Mouse (Mus musculus) embryonic facial prominence, embryonic 12.5 days (tissue): Measurements from ENCODE around the gene Mn1. TPM values are rescaled to one million over a fixed set of nuclear protein-coding genes. Genes with fewer than 3 reads are reported as not detected.

Source experiments
- ATAC-seq: fragments of 200-750 bp; cut with Nextera tagmentation; 2 replicates; pipeline ENCODE4 v1.8.0; 2017; ENCODE audit not compliant: insufficient number of reproducible peaks, insufficient read depth, low FRiP score, low TSS enrichment
- H3K27ac ChIP-seq: fragments of 300-500 bp; sonication (generic); 2 replicates; pipeline ENCODE4 v1.5.1; 2016; ENCODE audit warnings: mild to moderate bottlenecking
- H3K27me3 ChIP-seq: fragments of 300-500 bp; sonication (generic); 2 replicates; pipeline ENCODE4 v1.6.1; 2016; ENCODE audit warnings: mild to moderate bottlenecking, moderate library complexity
- H3K36me3 ChIP-seq: fragments of 300-500 bp; sonication (generic); 2 replicates; pipeline ENCODE4 v1.6.1; 2016; ENCODE audit warnings: mild to moderate bottlenecking
- H3K4me1 ChIP-seq: fragments of 300-500 bp; sonication (generic); 2 replicates; pipeline ENCODE4 v1.6.1; 2016
- H3K4me2 ChIP-seq: fragments of 300-500 bp; sonication (generic); replicated peaks from 2 replicates; pipeline ENCODE4 v1.6.1; 2016; ENCODE audit warnings: mild to moderate bottlenecking, moderate library complexity
- H3K4me3 ChIP-seq: fragments of 300-500 bp; sonication (generic); 2 replicates; pipeline ENCODE4 v1.5.1; 2016; ENCODE audit warnings: mild to moderate bottlenecking
- H3K9ac ChIP-seq: fragments of 300-500 bp; sonication (generic); 2 replicates; pipeline ENCODE4 v1.6.1; 2016; ENCODE audit warnings: mild to moderate bottlenecking, moderate library complexity
- H3K9me3 ChIP-seq: fragments of 300-500 bp; sonication (generic); 2 replicates; pipeline ENCODE4 v1.6.1; 2016; ENCODE audit warnings: mild to moderate bottlenecking, moderate library complexity
- WGBS: fragments of 180-500 bp; shearing (Covaris S2); methylation state at CpG from one replicate; pipeline ENCODE4 v1.1.7; 2016; 5-methylcytosine and 5-hydroxymethylcytosine counted together
- polyA plus RNA-seq: library from polyadenylated mRNA; unstranded; fragments of >200 nt; fragmentation: Nextera tagmentation; extraction: Ambion mirVana; gene quantifications from 2 replicates; pipeline ENCODE4 v1.2.1, GENCODE M21; 2016

Mn1 gene
- polyA plus RNA-seq, 1 experiment from 2014 or later, result 58.3 TPM

DNA sequence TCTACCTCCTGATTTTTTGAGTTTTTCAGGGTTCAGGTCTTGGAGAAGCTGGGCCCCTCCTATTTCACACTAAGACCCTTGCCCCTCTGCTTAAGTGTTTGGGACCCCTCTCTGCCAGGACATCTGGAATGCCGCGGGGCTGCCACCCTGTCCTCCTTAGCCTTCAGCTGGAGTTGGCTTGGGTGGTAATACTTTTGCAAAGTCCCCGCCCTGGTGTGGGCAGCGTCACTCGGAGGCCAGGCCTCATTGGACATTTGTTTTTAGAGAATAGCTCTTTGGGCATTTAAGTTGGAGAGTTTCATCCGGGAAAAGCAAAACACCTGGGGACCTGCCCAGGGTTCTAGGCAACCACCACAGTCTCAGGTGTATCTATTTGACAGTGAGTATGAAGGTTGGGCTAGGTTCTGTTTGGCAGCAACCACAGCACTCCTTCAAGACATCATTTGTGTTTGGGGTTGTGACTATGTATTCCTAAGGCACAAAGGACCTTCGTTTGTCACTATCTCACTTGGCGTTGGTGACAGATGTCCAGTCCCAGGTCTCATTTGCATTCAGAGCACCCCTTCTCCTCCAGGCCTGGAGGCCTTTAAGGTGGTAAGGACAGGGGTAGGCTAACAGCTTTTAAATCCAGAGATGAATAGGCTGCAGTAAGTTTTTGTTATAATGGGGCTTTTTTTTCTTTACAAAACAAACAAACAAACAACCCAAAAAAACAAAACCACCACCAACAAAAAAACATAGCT is 5.1 kb downstream of the Mn1 start:
- Histone ChIP-seq H3K9ac (peak overlapping the region; percentile 100), H3K27ac (peak overlapping the region; percentile 98), H3K4me3 (peak overlapping the region; percentile 95), H3K4me2 (peak overlapping the region; percentile 91), H3K36me3 (peaks cover 67% of the 10 kb centered on the region), H3K4me1 (peaks cover 83% of the 10 kb centered on the region), H3K27me3 (no peaks in the 10 kb centered on the region), H3K9me3 (no peaks in the 10 kb centered on the region)
- ATAC-seq, result no peak
- WGBS, result 44% methylated on average over 8 of the region's 8 CpGs

DNA sequence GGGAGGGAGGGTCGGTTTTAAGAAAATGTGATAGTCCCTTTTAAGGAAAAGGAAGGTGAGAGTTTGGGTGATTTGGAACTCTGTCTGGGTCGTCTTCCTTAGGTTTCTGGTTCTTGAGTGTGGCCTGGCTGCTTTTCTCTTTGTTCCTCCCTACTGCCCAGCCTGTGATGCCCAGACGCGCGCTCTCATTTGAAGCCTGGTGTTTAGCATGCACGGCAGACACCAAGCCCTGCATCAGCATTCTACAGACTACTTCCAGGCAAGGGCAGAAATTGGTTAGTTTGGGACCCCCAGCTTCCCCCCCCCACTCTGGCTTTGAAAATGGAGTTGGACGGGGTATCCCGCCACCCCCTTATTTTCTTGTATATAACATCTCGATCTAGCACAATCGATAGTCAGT is 5.8 kb downstream of the Mn1 start:
- ATAC-seq, result no peak
- 42% methylated on average over 10 of the region's 10 CpGs for WGBS
- Histone ChIP-seq H3K36me3 (peaks cover 74% of the 10 kb centered on the region), H3K27ac (peak overlapping the region; percentile 14; the same call in 1 of the 2 replicates), H3K9me3 (no peaks in the 10 kb centered on the region), H3K9ac (peak overlapping the region; percentile 100), H3K4me1 (peaks cover 91% of the 10 kb centered on the region), H3K4me2 (peak overlapping the region; percentile 91), H3K4me3 (peak overlapping the region; percentile 95), H3K27me3 (no peaks in the 10 kb centered on the region)

DNA sequence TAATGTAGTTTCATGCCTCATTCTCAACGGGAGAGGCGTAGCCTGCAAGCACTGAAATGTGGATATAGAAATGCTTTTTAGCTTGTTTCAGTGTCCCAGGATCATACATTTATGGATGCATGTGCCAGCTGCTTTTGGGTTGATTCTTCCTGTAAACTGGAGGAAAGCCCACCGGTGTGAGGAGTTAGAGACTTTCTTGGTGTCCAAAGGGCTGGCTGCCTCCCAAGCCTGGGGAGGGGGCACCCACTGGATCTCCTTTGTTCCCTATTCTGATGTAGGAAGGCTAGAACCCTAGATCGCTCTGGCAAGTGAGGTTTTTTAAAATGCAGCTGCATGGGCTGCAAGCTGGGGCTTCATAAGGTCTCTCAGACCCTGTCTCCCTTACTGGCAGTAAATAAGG is 6.5 kb downstream of the Mn1 start:
- Histone ChIP-seq H3K4me2 (peak overlapping the region; percentile 91), H3K36me3 (peaks cover 72% of the 10 kb centered on the region), H3K9me3 (no peaks in the 10 kb centered on the region), H3K4me3 (peak overlapping the region; percentile 95), H3K27ac (peak overlapping the region; percentile 66), H3K27me3 (no peaks in the 10 kb centered on the region), H3K4me1 (peaks cover 94% of the 10 kb centered on the region), H3K9ac (peak overlapping the region; percentile 100)
- WGBS, result 63% methylated on average over 4 of the region's 4 CpGs
- ATAC-seq, result no peak

DNA sequence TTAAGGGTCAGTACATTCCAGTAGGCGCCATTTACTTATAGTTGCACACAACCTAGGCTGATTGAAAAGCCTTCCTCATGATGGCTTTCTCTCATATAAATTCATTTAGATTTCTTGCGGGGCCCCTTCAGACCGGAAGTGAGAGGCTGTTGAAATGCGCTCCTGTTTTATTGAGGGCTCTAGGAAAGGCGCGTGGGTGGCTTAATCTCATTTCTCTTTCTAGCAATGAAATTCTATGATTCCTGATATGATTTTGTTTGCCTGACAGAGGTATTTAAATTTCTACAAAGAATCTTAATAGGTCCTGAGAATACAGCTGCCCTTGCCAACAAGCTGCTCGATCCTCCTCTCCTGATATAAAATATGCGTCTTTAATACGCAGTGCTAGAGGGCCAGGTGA is 8.7 kb downstream of the Mn1 start:
- Histone ChIP-seq H3K4me1 (peaks cover 94% of the 10 kb centered on the region), H3K4me2 (peak overlapping the region; percentile 91), H3K27me3 (no peaks in the 10 kb centered on the region), H3K9me3 (no peaks in the 10 kb centered on the region), H3K27ac (no peak overlapping the region), H3K36me3 (peaks cover 50% of the 10 kb centered on the region), H3K9ac (peak overlapping the region; percentile 37; the same call in 1 of the 2 replicates), H3K4me3 (peak overlapping the region; percentile 95)
- ATAC-seq, result no peak
- 69% methylated on average over 9 of the region's 9 CpGs for WGBS

DNA sequence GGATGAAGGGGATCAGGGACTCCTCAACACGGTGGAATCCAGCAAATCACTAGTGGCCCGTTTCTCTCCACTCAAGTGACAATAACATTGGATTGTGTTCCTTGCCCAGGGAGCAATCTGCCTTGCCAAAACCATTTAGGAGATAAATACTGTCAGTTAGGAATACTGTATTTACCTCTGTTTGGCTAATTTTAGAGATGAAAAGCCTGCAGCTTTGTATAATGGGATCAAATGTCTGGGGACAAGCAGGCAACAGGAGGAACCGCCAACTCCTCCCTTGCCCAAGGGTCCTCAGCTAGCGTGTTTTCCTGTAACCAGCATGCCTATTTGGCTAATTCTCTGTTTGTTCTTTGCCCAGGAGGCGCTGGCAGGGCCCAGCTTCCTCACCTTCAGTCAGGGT is 9.1 kb downstream of the Mn1 start:
- H3K27ac ChIP-seq, result no peak overlapping the region
- peak overlapping the region; percentile 95 for H3K4me3 ChIP-seq
- peaks cover 46% of the 10 kb centered on the region for H3K36me3 ChIP-seq
- peak overlapping the region; percentile 91 for H3K4me2 ChIP-seq
- no peaks in the 10 kb centered on the region for H3K9me3 ChIP-seq
- peaks cover 94% of the 10 kb centered on the region for H3K4me1 ChIP-seq
- no peak for ATAC-seq
- 30% methylated on average over 5 of the region's 5 CpGs for WGBS
- no peaks in the 10 kb centered on the region for H3K27me3 ChIP-seq
- peak overlapping the region; percentile 37; the same call in 1 of the 2 replicates for H3K9ac ChIP-seq

DNA sequence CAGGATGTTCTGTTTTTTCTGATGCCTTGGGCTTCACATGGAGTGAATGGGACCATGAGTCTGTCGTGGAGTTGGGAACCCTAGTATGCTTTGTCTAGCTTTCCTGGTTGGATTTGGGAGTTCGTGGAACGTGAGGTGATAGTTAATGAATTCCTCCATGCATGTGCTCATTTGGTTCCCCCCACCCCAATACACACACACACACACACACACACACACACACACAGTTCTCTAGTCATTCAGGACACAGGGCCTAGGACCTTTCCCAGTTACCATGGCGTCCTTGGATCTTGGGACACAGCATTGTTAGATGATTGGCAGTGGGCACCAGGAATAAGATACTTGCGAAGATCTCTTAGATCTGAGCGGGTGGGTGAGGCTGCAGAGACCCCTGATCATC is 11.7 kb downstream of the Mn1 start:
- no peaks in the 10 kb centered on the region for H3K27me3 ChIP-seq
- no peaks in the 10 kb centered on the region for H3K9me3 ChIP-seq
- WGBS, result 68% methylated on average over 6 of the region's 6 CpGs
- H3K4me2 ChIP-seq, result peak overlapping the region; percentile 35
- 0 out of 2 replicates have a peak overlapping the region, but pooled peaks have one; percentile 26 for H3K27ac ChIP-seq
- no peak overlapping the region for H3K9ac ChIP-seq
- peaks cover 96% of the 10 kb centered on the region for H3K4me1 ChIP-seq
- no peak overlapping the region for H3K4me3 ChIP-seq
- no peak for ATAC-seq
- H3K36me3 ChIP-seq, result peaks cover 24% of the 10 kb centered on the region

DNA sequence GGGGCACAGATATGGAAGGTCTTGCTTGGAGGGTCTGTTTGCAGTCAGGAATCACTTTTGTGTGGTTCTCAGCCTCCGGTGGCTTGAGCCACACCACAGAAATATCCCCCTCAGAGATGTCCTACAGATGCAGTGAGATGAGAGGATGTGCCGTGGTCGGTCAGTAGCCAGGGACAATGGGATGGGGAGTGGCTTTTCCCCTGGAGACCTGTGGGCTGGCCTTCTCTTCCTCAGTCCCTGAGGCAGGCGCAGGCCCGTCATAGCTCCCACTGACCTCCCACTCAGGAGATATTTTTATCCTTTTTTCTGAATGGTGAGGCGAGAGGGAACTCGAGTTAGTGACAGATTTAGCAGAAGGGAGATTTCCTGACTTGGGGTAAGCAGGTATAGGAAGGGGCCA is 12.6 kb downstream of the Mn1 start:
- H3K9me3 ChIP-seq, result no peaks in the 10 kb centered on the region
- no peak for ATAC-seq
- peaks cover 98% of the 10 kb centered on the region for H3K4me1 ChIP-seq
- no peak overlapping the region for H3K4me3 ChIP-seq
- 37% methylated on average over 7 of the region's 7 CpGs for WGBS
- peak overlapping the region; percentile 35 for H3K4me2 ChIP-seq
- no peak overlapping the region for H3K27ac ChIP-seq
- peak overlapping the region; percentile 8; the same call in 1 of the 2 replicates for H3K9ac ChIP-seq
- H3K36me3 ChIP-seq, result peaks cover 16% of the 10 kb centered on the region
- no peaks in the 10 kb centered on the region for H3K27me3 ChIP-seq

DNA sequence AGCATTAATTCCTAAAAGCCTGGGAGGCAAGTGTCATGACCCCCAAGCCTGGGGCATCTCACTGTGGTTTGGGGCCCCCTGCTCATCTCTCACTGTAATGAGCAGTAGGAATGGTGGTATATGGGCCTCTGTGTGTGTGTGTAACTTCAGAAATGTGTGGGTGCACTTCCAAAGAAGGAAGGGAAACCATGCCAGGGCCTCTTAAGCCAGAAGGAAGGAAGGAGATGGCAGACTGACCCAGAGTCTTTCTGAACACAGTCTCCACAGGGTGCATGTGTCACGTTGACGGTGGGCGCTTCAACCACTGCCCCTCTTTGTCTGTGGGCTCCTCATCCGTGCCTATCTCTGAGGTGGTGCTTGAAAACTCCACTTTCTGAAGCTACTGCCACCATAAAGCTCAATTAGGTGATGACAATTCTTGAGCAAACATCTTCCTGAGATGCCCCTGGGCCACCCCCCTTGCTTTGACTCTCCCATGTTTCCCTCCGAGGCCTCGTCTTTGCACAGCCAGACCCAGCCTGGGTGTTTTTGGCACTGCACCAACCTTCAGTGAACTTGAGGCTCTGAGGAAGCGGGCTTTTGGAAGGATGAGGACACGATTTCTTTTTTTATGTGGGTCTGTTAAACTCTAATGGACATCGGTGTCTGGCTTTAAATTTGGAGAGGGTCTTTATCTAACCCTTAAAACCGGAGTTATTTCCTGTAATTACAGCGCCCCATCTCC is 14.0 kb downstream of the Mn1 start:
- Histone ChIP-seq H3K27me3 (no peaks in the 10 kb centered on the region), H3K4me2 (0 out of 2 replicates have a peak overlapping the region, but pooled peaks have one; percentile 2), H3K36me3 (peaks cover 10% of the 10 kb centered on the region), H3K27ac (0 out of 2 replicates have a peak overlapping the region, but pooled peaks have one; percentile 14), H3K9ac (no peak overlapping the region; the same call in 1 of the 2 replicates), H3K4me1 (peaks cover 88% of the 10 kb centered on the region), H3K4me3 (no peak overlapping the region), H3K9me3 (no peaks in the 10 kb centered on the region)
- no peak for ATAC-seq
- 63% methylated on average over 11 of the region's 11 CpGs for WGBS

DNA sequence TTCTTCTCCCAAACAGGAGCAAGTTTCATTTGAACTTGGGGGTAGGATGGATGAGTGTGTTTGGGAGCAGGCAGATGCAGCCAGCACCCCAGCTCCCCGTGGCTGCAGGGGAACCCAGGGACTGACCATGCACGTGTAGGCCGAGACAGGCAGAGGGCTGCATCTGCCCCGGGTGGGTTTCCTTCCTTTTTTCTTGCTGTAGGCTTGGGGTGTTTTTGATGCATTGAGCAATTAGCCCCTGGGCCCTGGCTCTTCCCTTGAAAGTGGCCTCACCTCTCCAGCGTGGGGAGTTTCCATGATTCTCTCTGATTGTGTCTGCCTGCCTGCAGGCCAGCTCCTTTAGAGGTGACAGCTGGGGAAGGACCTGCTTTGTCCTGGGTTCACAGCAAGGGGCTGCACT is 15.7 kb downstream of the Mn1 start:
- Histone ChIP-seq H3K9ac (0 out of 2 replicates have a peak overlapping the region, but pooled peaks have one; percentile 7), H3K4me1 (peaks cover 86% of the 10 kb centered on the region), H3K4me2 (0 out of 2 replicates have a peak overlapping the region, but pooled peaks have one; percentile 3)

DNA sequence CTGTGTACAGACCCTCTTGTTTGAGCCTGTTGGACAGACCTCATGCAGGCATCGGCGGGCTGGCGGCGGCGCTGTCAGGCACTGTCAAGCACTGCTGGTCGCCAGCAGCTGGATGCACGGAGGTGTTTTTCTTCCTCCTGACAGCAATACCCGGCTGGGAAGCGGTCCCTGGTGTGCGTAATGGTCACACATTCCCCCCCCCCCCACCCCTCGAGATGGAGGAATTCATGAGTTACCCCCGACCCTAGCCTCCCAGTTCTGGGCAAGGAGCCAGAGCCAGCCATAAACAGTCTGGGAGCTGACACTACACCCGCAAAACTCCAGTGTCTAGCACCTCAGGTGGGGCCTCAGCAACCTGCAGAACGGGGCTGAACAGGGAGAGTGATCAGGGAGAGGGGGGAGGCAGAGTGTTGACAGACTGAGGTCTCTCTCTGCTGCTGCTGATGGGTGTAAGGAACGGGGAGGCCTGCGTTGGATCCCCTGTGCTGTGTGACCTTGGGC is 17.2 kb downstream of the Mn1 start:
- H3K36me3 ChIP-seq, result peaks cover 23% of the 10 kb centered on the region
- 0 out of 2 replicates have a peak overlapping the region, but pooled peaks have one; percentile 18 for H3K4me2 ChIP-seq
- H3K9ac ChIP-seq, result no peak overlapping the region
- peak; percentile 25; the same call in 1 of the 2 replicates for ATAC-seq
- H3K27me3 ChIP-seq, result no peaks in the 10 kb centered on the region
- no peaks in the 10 kb centered on the region for H3K9me3 ChIP-seq
- H3K27ac ChIP-seq, result 0 out of 2 replicates have a peak overlapping the region, but pooled peaks have one; percentile 26
- 37% methylated on average over 16 of the region's 16 CpGs for WGBS
- peaks cover 76% of the 10 kb centered on the region for H3K4me1 ChIP-seq
- no peak overlapping the region for H3K4me3 ChIP-seq

More for the DNA sequence above, 15.7 kb downstream of the Mn1 start:
- WGBS, result 40% methylated on average over 5 of the region's 5 CpGs
- peaks cover 10% of the 10 kb centered on the region for H3K36me3 ChIP-seq
- H3K27me3 ChIP-seq, result no peaks in the 10 kb centered on the region
- no peaks in the 10 kb centered on the region for H3K9me3 ChIP-seq
- H3K27ac ChIP-seq, result no peak overlapping the region
- no peak overlapping the region for H3K4me3 ChIP-seq
- no peak for ATAC-seq

DNA sequence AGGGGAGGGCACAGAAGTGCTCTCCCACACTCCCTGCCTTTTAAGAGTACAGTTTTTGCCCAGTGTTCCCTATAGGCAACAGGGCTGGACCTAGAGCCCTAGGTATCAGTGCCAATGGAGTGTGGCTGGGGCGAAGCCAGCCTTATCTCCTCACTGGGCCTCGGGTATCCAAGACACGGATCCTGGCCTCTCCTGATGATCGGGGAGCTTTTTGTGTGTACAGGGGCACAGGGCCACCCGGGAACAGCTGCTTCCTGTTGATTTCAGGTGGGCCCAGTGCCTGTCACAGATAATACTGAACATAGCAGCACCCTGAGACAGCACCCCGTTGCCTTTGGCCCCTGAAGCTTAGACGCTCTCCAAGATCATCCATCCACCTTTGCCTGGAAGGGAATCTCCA is 19.1 kb downstream of the Mn1 start:
- ATAC-seq, result no peak
- H3K4me1 ChIP-seq, result peaks cover 58% of the 10 kb centered on the region
- no peak overlapping the region for H3K4me3 ChIP-seq
- H3K4me2 ChIP-seq, result no peak overlapping the region
- peaks cover 35% of the 10 kb centered on the region for H3K36me3 ChIP-seq
- no peak overlapping the region for H3K27ac ChIP-seq
- H3K27me3 ChIP-seq, result no peaks in the 10 kb centered on the region
- H3K9me3 ChIP-seq, result no peaks in the 10 kb centered on the region
- no peak overlapping the region for H3K9ac ChIP-seq
- WGBS, result 86% methylated on average over 7 of the region's 7 CpGs
